Mouse (Mus musculus): Measurements from ENCODE around the gene Map3k10. TPM values are rescaled to one million over a fixed set of nuclear protein-coding genes. Genes with fewer than 3 reads are reported as not detected.

Map3k10 gene
- polyA plus RNA-seq (2014; fragmentation: Nextera tagmentation; extraction: Ambion mirVana), result 17.0 and 22.3 TPM in 2 replicates

DNA sequence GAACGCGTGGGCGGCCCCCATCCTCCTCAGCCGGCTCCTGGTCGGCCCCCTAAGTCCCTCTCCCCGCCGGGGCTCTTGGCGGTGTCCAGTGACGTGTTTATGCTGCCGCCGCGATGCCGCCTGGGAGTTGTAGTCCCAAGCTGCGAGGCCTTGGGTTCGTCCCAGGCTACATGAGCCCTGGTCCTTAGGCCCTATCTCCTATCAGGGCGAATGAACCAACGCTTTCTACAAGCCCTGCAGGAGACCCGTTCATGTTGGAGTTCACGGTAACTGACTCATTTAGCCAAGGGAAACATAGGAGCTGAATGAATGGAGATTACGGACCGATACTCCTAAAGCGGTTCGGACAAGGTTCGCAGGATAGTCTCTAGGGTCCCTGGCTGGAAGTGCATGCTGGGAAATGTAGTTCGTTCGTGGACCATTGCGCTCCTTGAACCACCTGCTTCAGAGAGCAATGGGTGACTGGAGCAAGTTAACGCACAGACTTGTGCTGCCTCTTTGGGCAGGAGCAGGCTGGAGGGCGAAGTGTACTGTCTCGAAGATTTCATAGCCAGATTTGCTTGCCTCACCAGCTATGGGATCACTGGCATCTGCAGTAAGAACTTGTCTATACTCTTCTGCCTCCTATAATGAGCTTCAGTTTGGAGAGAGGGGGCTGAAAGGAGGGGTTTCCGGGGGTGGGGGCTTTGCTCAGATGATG is at the start of gene Map3k10:
Gene Map3k10 (minus strand): TSS at position 77 of the 700 bp plus-strand sequence.
- ATAC-seq (ENCODE audit: low read depth), result peak; percentile 97
- Histone ChIP-seq H3K9ac (replicated peaks; ENCODE audit: low read depth, low read length) (peak within 1 kb of the TSS; percentile 94), H3K27ac (ENCODE audit: low read depth, low read length) (peak within 1 kb of the TSS; percentile 87), H3K27me3 (ENCODE audit: control insufficient read depth, insufficient read depth, low read length) (no peaks in the 10 kb centered on the region), H3K36me3 (ENCODE audit: control insufficient read depth, insufficient read depth, low read length) (no peaks in the 10 kb centered on the region), H3K4me2 (ENCODE audit: low read depth, low read length) (peak within 1 kb of the TSS; percentile 96), H3K9me3 (ENCODE audit: control insufficient read depth, low read length) (no peaks in the 10 kb centered on the region), H3K4me1 (ENCODE audit: control insufficient read depth, insufficient read depth, low read length) (peaks cover 23% of the 10 kb centered on the region), H3K4me3 (ENCODE audit: low read depth, low read length) (peak within 1 kb of the TSS; percentile 89)
- WGBS, result under 1% methylated on average over 30 of the region's 31 CpGs

DNA sequence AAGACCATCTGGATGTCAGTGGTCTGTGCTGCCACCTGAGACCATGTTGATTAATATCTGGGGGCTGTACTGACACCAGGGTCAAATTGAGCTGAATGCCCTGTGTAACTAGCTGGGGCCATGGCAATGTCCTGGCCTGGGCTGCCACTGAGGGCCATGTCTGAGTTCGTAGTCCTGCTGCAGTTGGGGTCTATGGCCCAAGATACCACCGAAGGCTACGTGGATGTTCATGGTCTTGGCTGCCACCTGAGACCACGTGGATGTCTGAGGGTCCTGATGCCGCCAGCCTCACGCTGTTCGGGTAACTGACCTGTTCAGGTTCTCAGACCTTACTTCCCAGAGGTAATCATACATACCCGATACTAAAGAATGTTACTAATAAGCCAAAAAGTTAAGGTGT is 47.6 kb upstream of the Map3k10 start:
- Histone ChIP-seq H3K4me3 (ENCODE audit: low read depth, low read length) (no peak overlapping the region), H3K36me3 (ENCODE audit: control insufficient read depth, insufficient read depth, low read length) (no peaks in the 10 kb centered on the region), H3K27ac (ENCODE audit: low read depth, low read length) (no peak overlapping the region), H3K4me2 (ENCODE audit: low read depth, low read length) (no peak overlapping the region), H3K9me3 (ENCODE audit: control insufficient read depth, low read length) (no peaks in the 10 kb centered on the region), H3K9ac (replicated peaks; ENCODE audit: low read depth, low read length) (no peak overlapping the region), H3K27me3 (ENCODE audit: control insufficient read depth, insufficient read depth, low read length) (no peaks in the 10 kb centered on the region), H3K4me1 (ENCODE audit: control insufficient read depth, insufficient read depth, low read length) (no peaks in the 10 kb centered on the region)
- ATAC-seq (ENCODE audit: low read depth), result no peak
- WGBS, result 92% methylated on average over 8 of the region's 8 CpGs

DNA sequence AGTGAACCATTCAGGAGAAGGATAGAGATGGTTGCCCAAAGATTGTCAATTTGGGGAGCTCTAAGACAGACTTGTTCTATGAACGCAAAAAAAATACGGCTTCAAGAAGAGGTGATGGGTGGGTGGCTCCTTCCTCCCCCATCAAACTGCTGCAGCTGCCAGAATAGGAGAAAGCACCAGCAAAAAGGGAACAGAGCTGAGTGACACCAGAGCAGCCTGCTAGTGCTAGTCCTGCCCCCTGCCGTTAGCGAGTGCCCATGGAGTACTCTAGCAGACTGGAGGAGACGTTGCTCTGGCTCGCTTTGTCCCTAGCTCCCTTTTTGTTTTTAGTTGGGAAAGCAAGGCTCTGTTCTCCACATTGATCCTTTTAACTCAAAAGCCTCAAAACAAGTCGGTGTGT is 36.0 kb upstream of the Map3k10 start:
- H3K4me1 ChIP-seq (ENCODE audit: control insufficient read depth, insufficient read depth, low read length), result no peaks in the 10 kb centered on the region
- no peaks in the 10 kb centered on the region for H3K27me3 ChIP-seq (ENCODE audit: control insufficient read depth, insufficient read depth, low read length)
- peaks cover 7% of the 10 kb centered on the region; the same call in 1 of the 2 replicates for H3K9me3 ChIP-seq (ENCODE audit: control insufficient read depth, low read length)
- 86% methylated on average over 7 of the region's 7 CpGs for WGBS
- no peaks in the 10 kb centered on the region for H3K36me3 ChIP-seq (ENCODE audit: control insufficient read depth, insufficient read depth, low read length)
- no peak overlapping the region for H3K4me3 ChIP-seq (ENCODE audit: low read depth, low read length)
- no peak overlapping the region for H3K4me2 ChIP-seq (ENCODE audit: low read depth, low read length)
- ATAC-seq (ENCODE audit: low read depth), result no peak
- no peak overlapping the region for H3K9ac ChIP-seq (replicated peaks; ENCODE audit: low read depth, low read length)
- H3K27ac ChIP-seq (ENCODE audit: low read depth, low read length), result no peak overlapping the region

DNA sequence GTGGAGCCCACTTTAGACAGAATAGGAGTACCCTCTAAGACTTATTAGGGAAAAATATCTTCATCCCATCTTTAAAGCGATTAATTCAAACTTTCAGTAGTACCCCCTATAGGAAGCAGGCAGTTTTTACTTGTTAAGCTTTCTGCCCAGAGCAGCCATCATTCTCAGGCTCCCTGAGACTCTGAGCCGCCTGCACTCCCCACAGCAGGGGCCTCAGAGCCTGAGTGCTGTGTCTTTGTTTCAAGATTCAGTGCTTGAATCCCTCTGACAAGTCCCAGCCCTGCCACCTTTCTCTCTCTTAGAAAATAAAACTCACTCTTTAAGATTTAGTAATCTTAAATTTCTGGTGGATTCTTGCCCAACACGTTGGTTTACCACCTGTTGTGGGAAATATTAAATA is 22.3 kb upstream of the Map3k10 start:
- H3K4me3 ChIP-seq (ENCODE audit: low read depth, low read length), result no peak overlapping the region
- H3K4me1 ChIP-seq (ENCODE audit: control insufficient read depth, insufficient read depth, low read length), result no peaks in the 10 kb centered on the region
- no peaks in the 10 kb centered on the region for H3K9me3 ChIP-seq (ENCODE audit: control insufficient read depth, low read length)
- 35% methylated on average over 3 of the region's 3 CpGs for whole genome bisulfite sequencing
- no peak for ATAC-seq (ENCODE audit: low read depth)
- H3K27ac ChIP-seq (ENCODE audit: low read depth, low read length), result no peak overlapping the region
- no peaks in the 10 kb centered on the region; the same call in 1 of the 2 replicates for H3K36me3 ChIP-seq (ENCODE audit: control insufficient read depth, insufficient read depth, low read length)
- H3K4me2 ChIP-seq (ENCODE audit: low read depth, low read length), result no peak overlapping the region
- H3K9ac ChIP-seq (replicated peaks; ENCODE audit: low read depth, low read length), result no peak overlapping the region
- no peaks in the 10 kb centered on the region for H3K27me3 ChIP-seq (ENCODE audit: control insufficient read depth, insufficient read depth, low read length)

DNA sequence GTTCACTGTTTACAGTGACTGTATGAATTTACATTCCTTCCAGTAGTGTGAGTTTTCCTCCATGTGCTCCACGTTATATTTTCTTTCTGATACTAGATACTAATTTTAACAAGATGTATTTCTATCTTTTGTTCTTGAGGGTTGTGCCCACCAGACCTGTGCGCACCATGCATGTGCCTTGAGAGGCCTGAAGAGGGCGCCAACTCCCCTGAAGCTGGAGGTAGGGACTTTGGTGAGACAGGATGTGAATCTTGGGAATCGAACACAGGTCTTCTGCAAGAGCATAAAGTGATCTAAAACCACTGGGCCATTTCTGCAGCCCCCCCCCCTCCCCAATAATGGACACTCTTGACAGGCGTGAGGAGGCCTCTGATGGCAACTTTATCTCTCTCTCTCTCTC is 16.7 kb upstream of the Map3k10 start:
- WGBS, result 47% methylated on average over 5 of the region's 5 CpGs
- no peaks in the 10 kb centered on the region for H3K9me3 ChIP-seq (ENCODE audit: control insufficient read depth, low read length)
- no peak for ATAC-seq (ENCODE audit: low read depth)

DNA sequence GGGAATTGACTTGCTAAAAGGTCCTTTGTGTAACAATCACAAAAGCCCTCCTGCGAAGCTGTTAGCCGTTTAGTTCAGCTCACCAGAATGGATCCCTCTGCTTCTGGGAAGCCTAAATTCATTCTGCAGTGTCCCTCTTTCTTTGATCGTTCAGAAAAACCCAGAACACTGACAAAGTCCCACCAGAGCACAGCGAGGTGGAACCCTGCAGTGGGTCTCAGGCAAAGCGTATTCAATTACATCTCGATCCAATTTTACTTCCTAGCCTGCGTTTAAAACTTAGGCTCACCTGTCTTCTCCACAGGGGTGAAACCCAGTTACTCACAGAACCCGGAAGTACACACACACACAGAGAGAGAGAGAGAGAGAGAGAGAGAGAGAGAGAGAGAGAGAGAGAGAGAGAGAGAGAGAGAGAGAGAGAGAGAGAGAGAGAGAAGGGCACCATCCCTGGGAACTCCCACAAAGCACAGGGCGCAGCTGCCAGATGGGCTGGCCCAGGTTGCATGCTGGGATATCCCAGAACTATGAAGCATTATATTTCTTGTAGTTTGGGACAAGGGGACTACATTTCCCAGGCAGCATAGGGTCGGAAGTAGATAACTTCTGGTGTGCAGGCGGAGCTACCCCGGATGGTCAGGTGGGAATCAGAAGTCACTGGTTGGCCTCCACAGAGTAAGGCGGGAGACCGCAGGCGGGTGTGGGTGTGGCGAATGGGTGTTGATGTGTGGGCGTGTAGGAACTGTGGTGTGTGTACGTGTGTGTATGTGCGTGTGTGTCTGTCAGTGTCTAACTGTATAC is 14.6 kb upstream of the Map3k10 start, which contains the start of gene Zfp607b:
Gene Zfp607b (plus strand): TSS at position 526 of the 798 bp plus-strand sequence.
- peak within 1 kb of the TSS; percentile 34 for H3K4me3 ChIP-seq (ENCODE audit: low read depth, low read length)
- no peaks in the 10 kb centered on the region for H3K36me3 ChIP-seq (ENCODE audit: control insufficient read depth, insufficient read depth, low read length)
- H3K9ac ChIP-seq (replicated peaks; ENCODE audit: low read depth, low read length), result peak within 1 kb of the TSS; percentile 37
- no peaks in the 10 kb centered on the region for H3K27me3 ChIP-seq (ENCODE audit: control insufficient read depth, insufficient read depth, low read length)
- no peaks in the 10 kb centered on the region for H3K9me3 ChIP-seq (ENCODE audit: control insufficient read depth, low read length)
- under 1% methylated on average over 19 of the region's 19 CpGs for WGBS
- H3K4me2 ChIP-seq (ENCODE audit: low read depth, low read length), result peak within 1 kb of the TSS; percentile 60
- peaks cover 12% of the 10 kb centered on the region; the same call in 1 of the 2 replicates for H3K4me1 ChIP-seq (ENCODE audit: control insufficient read depth, insufficient read depth, low read length)
- peak within 1 kb of the TSS; percentile 61; the same call in 1 of the 2 replicates for H3K27ac ChIP-seq (ENCODE audit: low read depth, low read length)
- peak; percentile 99 for ATAC-seq (ENCODE audit: low read depth)

More for the DNA sequence above, 16.7 kb upstream of the Map3k10 start:
- Histone ChIP-seq H3K27me3 (ENCODE audit: control insufficient read depth, insufficient read depth, low read length) (no peaks in the 10 kb centered on the region), H3K4me1 (ENCODE audit: control insufficient read depth, insufficient read depth, low read length) (peaks cover 9% of the 10 kb centered on the region; the same call in 1 of the 2 replicates), H3K36me3 (ENCODE audit: control insufficient read depth, insufficient read depth, low read length) (no peaks in the 10 kb centered on the region), H3K9ac (replicated peaks; ENCODE audit: low read depth, low read length) (no peak overlapping the region), H3K4me2 (ENCODE audit: low read depth, low read length) (no peak overlapping the region), H3K4me3 (ENCODE audit: low read depth, low read length) (no peak overlapping the region), H3K27ac (ENCODE audit: low read depth, low read length) (no peak overlapping the region)

DNA sequence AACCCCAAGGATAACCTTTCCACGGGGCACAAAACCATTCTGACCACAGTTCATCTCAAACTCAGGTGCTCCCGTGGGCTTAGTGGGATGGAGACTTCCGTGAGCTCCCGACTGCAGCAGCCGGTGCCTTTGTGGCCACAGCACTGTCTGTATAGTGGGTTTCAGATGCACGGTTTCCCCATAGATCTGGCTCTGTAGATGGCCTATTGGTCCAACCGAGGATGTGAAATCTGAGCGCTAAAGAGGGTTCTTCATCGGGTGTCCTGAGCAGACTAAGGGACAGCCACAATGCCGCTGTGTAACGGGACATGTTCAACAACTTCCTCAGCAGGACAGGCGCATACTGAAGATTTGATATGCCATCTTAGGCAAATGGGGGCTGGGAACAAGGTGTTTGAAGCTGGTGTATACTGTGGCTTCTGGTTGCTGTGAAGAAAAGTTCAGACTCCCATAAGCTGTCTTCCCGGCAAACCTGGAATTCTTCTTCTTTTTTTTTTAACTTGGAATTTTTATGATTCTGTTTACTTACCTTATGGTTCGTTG is 13.9 kb upstream of the Map3k10 start:
- Histone ChIP-seq H3K27me3 (ENCODE audit: control insufficient read depth, insufficient read depth, low read length) (no peaks in the 10 kb centered on the region), H3K27ac (ENCODE audit: low read depth, low read length) (no peak overlapping the region), H3K4me2 (ENCODE audit: low read depth, low read length) (peak overlapping the region; percentile 60), H3K9ac (replicated peaks; ENCODE audit: low read depth, low read length) (peak overlapping the region; percentile 37), H3K36me3 (ENCODE audit: control insufficient read depth, insufficient read depth, low read length) (no peaks in the 10 kb centered on the region), H3K9me3 (ENCODE audit: control insufficient read depth, low read length) (no peaks in the 10 kb centered on the region), H3K4me3 (ENCODE audit: low read depth, low read length) (peak overlapping the region; percentile 34), H3K4me1 (ENCODE audit: control insufficient read depth, insufficient read depth, low read length) (peaks cover 12% of the 10 kb centered on the region; the same call in 1 of the 2 replicates)
- ATAC-seq (ENCODE audit: low read depth), result no peak
- 37% methylated on average over 14 of the region's 14 CpGs for WGBS

DNA sequence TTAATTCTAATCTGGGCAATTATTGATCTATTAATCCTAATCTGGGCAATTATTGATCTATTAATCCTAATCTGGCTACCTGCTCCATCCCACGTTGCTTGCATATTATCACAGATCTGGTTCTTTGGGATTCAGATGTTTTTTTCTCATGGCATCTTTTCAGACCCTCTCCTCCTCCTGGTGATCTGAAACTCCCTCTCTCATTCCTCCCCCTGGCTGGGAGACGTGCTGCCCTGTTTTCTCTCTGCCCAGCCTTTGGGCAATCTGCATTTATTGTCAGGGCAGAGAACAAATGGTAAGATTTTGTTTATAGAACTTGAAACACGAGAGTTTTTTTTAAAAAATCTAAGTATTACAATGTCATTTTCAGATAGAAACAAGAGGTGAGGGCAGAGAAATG is 13.4 kb upstream of the Map3k10 start:
- Histone ChIP-seq H3K9me3 (ENCODE audit: control insufficient read depth, low read length) (no peaks in the 10 kb centered on the region), H3K4me2 (ENCODE audit: low read depth, low read length) (peak overlapping the region; percentile 60), H3K27ac (ENCODE audit: low read depth, low read length) (no peak overlapping the region), H3K4me3 (ENCODE audit: low read depth, low read length) (no peak overlapping the region), H3K4me1 (ENCODE audit: control insufficient read depth, insufficient read depth, low read length) (peaks cover 12% of the 10 kb centered on the region; the same call in 1 of the 2 replicates), H3K9ac (replicated peaks; ENCODE audit: low read depth, low read length) (no peak overlapping the region), H3K36me3 (ENCODE audit: control insufficient read depth, insufficient read depth, low read length) (no peaks in the 10 kb centered on the region), H3K27me3 (ENCODE audit: control insufficient read depth, insufficient read depth, low read length) (no peaks in the 10 kb centered on the region)
- 72% methylated on average over 3 of the region's 3 CpGs for WGBS
- no peak for ATAC-seq (ENCODE audit: low read depth)

Measured in neural tube, embryonic 14.5 days (tissue).